In genomic region chr2:138047781-138048201, GRCm38 (mm10) we compare ENCODE assay signal across 10 mouse cellular contexts.
A peak's percentile ranks its signal among the peaks of the same experiment; 100 is the strongest.
DNase-seq lines count a peak whose midpoint lies in the region; ATAC-seq lines count a peak whose summit lies in the region.
"Had no signal": no experiment of that assay in that cellular context is flagged by ENCODE, and none has a peak within 500 bp of the region (broad histone marks: within the 10 kb centered on the region; RNA-seq: fewer than 3 reads in every experiment).

No protein-coding gene starts in this region.

- no peak overlapping the region for H3K4me3 ChIP-seq in kidney, embryonic 14.5 days (ENCODE audit: low read length)
- no peak overlapping the region for H3K4me3 ChIP-seq in hindbrain, embryonic 13.5 days
- H3K4me3 ChIP-seq: limb, embryonic 13.5 days; midbrain, embryonic 12.5 days had no signal

- 0 out of 2 replicates have a peak, but pooled peaks cover 5% of the 10 kb centered on the region for H3K4me1 ChIP-seq in kidney, embryonic 14.5 days (ENCODE audit: control insufficient read depth, insufficient read depth, low read length)
- H3K4me1 ChIP-seq in hindbrain, embryonic 13.5 days (replicated peaks), result peaks cover 9% of the 10 kb centered on the region
- H3K4me1 ChIP-seq: limb, embryonic 13.5 days had no signal

- no peaks in the 10 kb centered on the region for H3K9me3 ChIP-seq in kidney, embryonic 14.5 days (ENCODE audit: control insufficient read depth, low read length)
- no peaks in the 10 kb centered on the region for H3K9me3 ChIP-seq in hindbrain, embryonic 13.5 days
- H3K9me3 ChIP-seq: limb, embryonic 13.5 days; midbrain, embryonic 12.5 days had no signal

- DNase-seq in kidney, adult 8-10 months, result no peak
- DNase-seq in cerebellum, adult 18-20 months, result peak; percentile 97 to 98
- no peak for DNase-seq in thymus, adult 18-20 months
- no peak for DNase-seq in lung, adult 18-20 months
- no peak for DNase-seq in frontal cortex, adult 2 months (ENCODE audit: extremely low spot score in 1 of 2, low spot score in 1 of 2)

- WGBS in kidney, embryonic 14.5 days, result 52% methylated on average over 11 of the region's 11 CpGs
- 37% methylated on average over 11 of the region's 11 CpGs for WGBS in hindbrain, embryonic 13.5 days

- no peak overlapping the region for H3K4me2 ChIP-seq in kidney, embryonic 14.5 days (replicated peaks; ENCODE audit: low read depth, low read length)
- peak overlapping the region; percentile 34 for H3K4me2 ChIP-seq in hindbrain, embryonic 13.5 days
- H3K4me2 ChIP-seq: limb, embryonic 13.5 days; midbrain, embryonic 12.5 days had no signal

- H3K9ac ChIP-seq in kidney, embryonic 14.5 days (ENCODE audit: low read depth, low read length), result no peak overlapping the region
- no peak overlapping the region for H3K9ac ChIP-seq in hindbrain, embryonic 13.5 days
- H3K9ac ChIP-seq: limb, embryonic 13.5 days; midbrain, embryonic 12.5 days had no signal

- ATAC-seq in kidney, embryonic 14.5 days (ENCODE audit: low FRiP score, low TSS enrichment), result peak; percentile 48; the same call in 1 of the 2 replicates
- ATAC-seq in hindbrain, embryonic 13.5 days (ENCODE audit: low FRiP score), result peak; percentile 85
- ATAC-seq in monocyte, adult 5-6 weeks (replicated peaks; ENCODE audit: insufficient number of reproducible peaks, low FRiP score, low TSS enrichment, poor library complexity, severe bottlenecking), result 0 out of 2 replicates have a peak, but pooled peaks have one; percentile 27

- H3K36me3 ChIP-seq in kidney, embryonic 14.5 days (ENCODE audit: control insufficient read depth, insufficient read depth, low read length), result no peaks in the 10 kb centered on the region
- H3K36me3 ChIP-seq in hindbrain, embryonic 13.5 days, result no peaks in the 10 kb centered on the region
- H3K36me3 ChIP-seq: limb, embryonic 13.5 days; midbrain, embryonic 12.5 days had no signal

- no peak overlapping the region for H3K27ac ChIP-seq in kidney, embryonic 14.5 days (ENCODE audit: low read depth, low read length)
- peak overlapping the region; percentile 12; the same call in 1 of the 2 replicates for H3K27ac ChIP-seq in hindbrain, embryonic 13.5 days
- H3K27ac ChIP-seq: limb, embryonic 13.5 days; midbrain, embryonic 12.5 days had no signal

- no peaks in the 10 kb centered on the region for H3K27me3 ChIP-seq in kidney, embryonic 14.5 days (ENCODE audit: control insufficient read depth, insufficient read depth, low read length)
- H3K27me3 ChIP-seq in hindbrain, embryonic 13.5 days, result no peaks in the 10 kb centered on the region
- H3K27me3 ChIP-seq: limb, embryonic 13.5 days; midbrain, embryonic 12.5 days had no signal

Comparison
In these comparisons a context has a peak if more than half of its experiments do, and no peak if none do; other contexts are left out.
1. ATAC-seq: peak in every context shown above with its lines; median percentile 85 in hindbrain, embryonic 13.5 days; 48 in kidney, embryonic 14.5 days; 27 in monocyte, adult 5-6 weeks.
2. DNase-seq: peak in cerebellum, adult 18-20 months (2 of 2); none in kidney, adult 8-10 months (0 of 2), thymus, adult 18-20 months (0 of 2), lung, adult 18-20 months (0 of 2) and frontal cortex, adult 2 months (0 of 2).